Mouse (Mus musculus) left cerebral cortex, adult 18-20 months (tissue): Measurements from ENCODE around the gene Prcd. TPM values are rescaled to one million over a fixed set of nuclear protein-coding genes. Genes with fewer than 3 reads are reported as not detected.

ENCODE experiments used
- total RNA-seq, 2 experiments: library from RNA; stranded (reverse); gene quantifications; 2 replicates each; pipeline ENCODE4 v1.2.3; 2021

Prcd gene
- total RNA-seq, 2 experiments from 2014 or later, result 3.7 to 7.9 TPM

Other genes with a start within 250 kb of the Prcd start
- 100 to 1,000 TPM; 256 to 274 TPM for gene Rnf157, start 240.5 kb upstream of the Prcd start, total RNA-seq
- 10 to 100 TPM; 27.5 to 32.6 TPM for gene Ubald2, start 219.4 kb upstream of the Prcd start, total RNA-seq
- under 1 TPM in 1 of 2 experiments, not detected in 1; 0.05 TPM for gene Qrich2, start 187.3 kb upstream of the Prcd start, total RNA-seq
- gene Prpsap1, start 159.3 kb upstream of the Prcd start, total RNA-seq, result 10 to 100 TPM; 82.7 to 89.4 TPM
- 1 to 10 TPM; 7.9 to 9.9 TPM for gene Sphk1, start 122.6 kb upstream of the Prcd start, total RNA-seq
- 100 to 1,000 TPM; 123 TPM for gene Ube2o, start 72.1 kb upstream of the Prcd start, total RNA-seq
- 1 to 10 TPM in 1 of 2 experiments, under 1 TPM in 1; 0.56 to 1.4 TPM for gene Aanat, start 67.1 kb upstream of the Prcd start, total RNA-seq
- 1 to 10 TPM; 1.6 to 1.9 TPM for gene Rhbdf2, start 26.5 kb upstream of the Prcd start, total RNA-seq
- gene Cygb, start 779 bp downstream of the Prcd start, total RNA-seq, result 10 to 100 TPM; 48.6 to 55.9 TPM
- not detected for gene St6galnac1, start 122.0 kb downstream of the Prcd start, total RNA-seq
- gene Mxra7, start 174.5 kb downstream of the Prcd start, total RNA-seq, result 10 to 100 TPM; 17.5 to 20.2 TPM
- 10 to 100 TPM; 23.8 to 25.8 TPM for gene Mettl23, start 189.7 kb downstream of the Prcd start, total RNA-seq
- gene Jmjd6, start 189.9 kb downstream of the Prcd start, total RNA-seq, result 10 to 100 TPM; 28.3 to 31.3 TPM
- 10 to 100 TPM; 40.3 to 44.9 TPM for gene Mfsd11, start 198.9 kb downstream of the Prcd start, total RNA-seq
- gene Srsf2, start 199.6 kb downstream of the Prcd start, total RNA-seq, result 100 to 1,000 TPM; 155 to 157 TPM